Mouse (Mus musculus): ENCODE data around the gene Fignl2. TPM values are rescaled to one million over a fixed set of nuclear protein-coding genes. Genes with fewer than 3 reads are reported as not detected.

Fignl2 gene
- polyA plus RNA-seq, 1 experiment from 2014 or later = 0.04 TPM

DNA sequence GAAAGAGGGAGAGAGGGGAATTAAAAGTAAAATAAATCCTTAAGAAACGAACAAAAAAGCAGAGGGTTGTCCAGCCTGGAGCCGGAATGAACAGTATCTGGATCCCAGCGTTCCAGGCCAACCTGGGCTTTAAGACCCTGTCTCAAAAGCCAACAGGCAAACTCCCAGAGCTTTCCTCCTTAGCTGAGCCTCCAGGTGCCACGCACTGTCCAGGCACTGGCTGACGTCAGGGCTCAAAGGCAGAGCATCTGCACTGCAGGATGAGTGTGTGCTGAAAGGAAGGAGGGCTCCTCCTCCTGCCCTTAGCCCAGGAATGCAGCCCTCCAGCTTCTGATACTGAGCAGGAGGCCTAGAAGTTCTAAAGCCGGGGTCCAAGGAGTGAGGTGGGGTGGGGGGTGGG, 15.6 kb upstream of the Fignl2 start:
- no peak for DNase-seq (ENCODE audit: low spot score)

DNA sequence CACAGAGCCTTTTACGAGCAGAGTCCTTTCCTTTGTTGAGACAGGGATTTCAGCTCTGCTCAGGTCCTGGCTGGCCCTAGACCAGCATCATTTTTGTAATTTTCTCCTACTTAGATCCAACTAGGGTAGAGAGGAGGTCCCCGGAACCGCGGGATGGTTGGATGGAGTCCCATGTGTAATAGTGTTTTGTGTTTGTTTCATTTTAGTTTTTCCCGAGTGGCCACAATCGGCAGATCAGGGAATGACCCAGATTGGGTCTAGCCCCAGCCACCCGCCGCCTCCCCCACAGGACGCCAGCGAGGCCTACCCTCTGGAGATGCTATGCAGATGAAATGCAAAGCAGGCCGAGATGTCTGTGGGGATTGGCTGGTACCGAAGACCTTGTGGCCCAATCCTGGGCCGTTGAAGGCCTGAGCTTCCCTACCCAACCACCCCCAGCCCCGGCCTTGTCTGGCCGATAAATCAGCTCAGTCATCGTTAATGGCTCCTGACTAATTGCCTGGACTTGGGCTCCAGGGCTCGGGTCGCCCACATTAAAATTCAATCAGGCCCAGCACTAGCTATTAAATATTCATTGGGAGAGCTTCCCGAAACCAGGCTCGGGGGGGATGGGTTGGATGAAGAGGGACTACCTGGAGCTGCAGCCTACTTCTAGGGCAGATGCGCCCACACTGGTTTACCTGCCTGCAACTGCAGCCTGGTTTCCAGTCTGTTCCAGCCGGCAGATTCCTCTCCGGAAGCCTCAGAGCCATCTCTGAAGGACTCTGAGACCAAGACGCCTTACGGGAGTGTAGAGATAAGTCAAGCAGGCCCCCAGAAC, 14.7 kb upstream of the Fignl2 start:
- DNase-seq (ENCODE audit: low spot score) = no peak

DNA sequence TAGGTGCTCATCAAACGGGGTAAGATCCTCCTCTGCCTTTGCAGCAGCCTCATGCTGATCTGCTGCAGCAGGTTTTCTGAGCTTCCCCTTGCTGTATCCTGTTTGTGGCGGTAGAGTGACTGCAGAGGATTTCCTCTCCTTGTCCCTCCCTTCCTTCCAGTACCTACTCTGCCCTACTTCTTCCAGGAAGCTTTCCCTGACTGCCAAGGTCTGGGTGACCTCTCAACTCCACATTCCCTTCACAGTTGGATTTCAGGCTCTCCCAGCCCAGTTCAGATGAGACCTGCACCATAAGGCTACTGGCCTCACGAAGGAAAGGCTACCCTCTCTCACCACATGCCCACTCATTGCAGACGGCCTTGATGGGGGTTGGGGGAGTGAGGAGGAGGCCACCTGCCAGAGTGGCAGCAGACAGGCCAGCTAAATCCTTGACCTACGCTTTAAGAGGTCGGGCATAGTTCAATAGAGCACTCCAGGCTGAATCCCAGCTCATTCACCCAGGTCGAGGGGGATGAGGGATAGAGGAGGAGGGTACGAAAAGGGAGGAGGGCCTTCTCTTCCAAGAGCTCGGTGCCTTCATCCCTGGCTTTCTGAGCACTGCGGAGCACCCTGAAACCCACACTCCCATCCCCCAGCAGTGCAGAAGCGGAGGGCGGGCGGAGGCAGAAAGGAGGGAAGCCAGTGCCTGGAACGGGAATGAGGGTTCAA, 13.9 kb upstream of the Fignl2 start:
- DNase-seq (ENCODE audit: low spot score) = no peak

DNA sequence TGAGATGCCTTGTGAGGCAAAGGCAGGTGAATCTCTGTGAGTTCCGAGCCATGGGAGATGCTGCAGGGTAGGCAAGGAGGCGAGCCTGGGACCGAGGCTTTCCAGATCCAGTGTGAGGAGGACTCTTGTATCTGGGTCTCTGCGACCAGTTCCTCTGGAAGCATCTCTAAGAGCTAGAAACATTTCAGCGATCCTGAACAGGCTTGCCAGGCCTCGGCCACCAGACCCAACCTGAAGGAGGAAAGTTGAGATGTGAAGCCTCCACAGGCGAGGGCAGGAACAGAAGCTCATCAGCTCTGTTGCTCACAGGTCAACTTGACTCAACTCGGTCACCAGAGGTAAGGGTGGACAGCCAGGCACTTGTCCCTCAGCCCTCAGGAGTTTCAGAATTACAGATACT, 13.2 kb upstream of the Fignl2 start:
- DNase-seq (ENCODE audit: low spot score) = no peak

DNA sequence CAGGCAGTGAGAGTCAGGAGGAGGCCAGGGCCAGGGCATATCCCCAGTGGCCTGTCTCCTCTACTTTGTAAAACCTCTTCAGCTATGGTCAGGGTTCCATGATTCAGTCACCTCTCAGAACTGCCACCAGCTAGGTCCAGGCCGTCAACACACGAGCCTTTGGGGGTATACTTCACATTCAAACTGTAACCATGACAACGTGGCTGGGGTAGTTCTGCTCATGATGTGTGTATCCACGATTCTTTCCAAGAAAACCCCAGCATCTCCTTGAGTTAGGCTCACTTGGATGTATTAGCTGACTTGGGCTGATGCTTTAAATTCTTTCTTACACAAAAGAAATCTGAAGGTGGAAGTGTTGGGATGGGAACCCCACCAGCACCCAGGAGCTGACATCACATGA, 9.9 kb upstream of the Fignl2 start:
- DNase-seq (ENCODE audit: low spot score) = no peak

DNA sequence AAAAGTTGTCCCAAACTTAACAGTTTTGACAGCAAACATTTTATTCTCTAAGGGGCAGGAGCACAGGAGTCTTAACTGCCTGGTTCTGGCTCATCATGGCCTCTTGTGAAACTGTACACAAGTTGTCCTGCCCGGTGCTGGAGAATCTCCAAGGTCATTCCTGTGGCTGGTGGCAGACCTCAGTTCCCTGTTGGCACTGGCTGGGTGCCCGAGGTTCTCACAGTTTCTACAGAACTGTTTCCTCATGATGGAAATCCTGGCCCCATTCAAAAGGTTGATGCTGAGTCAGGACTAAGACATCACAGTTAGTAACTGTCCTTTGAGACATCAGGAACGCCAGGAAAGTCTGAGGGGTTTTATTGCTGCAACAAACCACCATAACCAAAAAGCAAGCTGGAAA, 8.6 kb upstream of the Fignl2 start:
- DNase-seq (ENCODE audit: low spot score) = no peak

DNA sequence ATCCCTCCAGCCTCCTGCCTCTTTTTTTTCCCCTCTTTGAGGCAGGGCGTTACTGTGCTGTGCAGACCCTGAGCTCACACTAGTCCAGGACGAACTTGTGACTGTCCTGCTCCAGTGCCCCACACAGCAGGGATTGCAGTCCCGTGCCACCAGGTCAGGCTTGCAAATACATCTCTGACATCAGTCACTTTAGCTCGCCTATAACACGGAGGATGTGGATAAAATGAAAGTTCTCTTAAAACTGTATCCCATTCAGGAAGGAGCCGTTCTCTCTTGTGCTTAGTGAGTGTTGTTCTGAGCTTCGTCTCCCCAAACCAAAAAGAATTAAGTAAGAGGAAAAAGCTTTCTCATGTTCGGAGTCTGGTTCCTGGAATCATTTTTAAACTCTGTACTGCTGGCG, 8.1 kb upstream of the Fignl2 start:
- DNase-seq (ENCODE audit: low spot score) = no peak

DNA sequence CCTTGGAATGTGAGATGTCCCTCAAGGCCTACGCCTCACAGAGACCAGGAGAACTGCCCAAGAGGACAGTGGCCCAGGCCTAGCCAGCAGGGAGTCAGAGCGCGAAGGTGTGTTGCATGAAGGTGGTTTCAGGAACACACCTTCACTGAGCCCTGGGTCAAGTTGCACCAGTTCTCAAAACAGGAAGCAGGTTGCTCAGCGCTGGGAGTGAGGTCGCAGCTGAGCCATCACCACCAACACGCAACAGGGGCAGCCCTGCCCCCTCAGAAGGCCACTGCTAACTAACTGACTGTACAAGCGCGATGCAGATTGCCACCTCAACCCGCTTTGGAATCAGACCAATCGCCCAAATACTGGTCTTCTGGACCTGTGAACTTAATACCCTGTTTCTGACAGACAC, 6.1 kb upstream of the Fignl2 start:
- no peak for DNase-seq (ENCODE audit: low spot score)

DNA sequence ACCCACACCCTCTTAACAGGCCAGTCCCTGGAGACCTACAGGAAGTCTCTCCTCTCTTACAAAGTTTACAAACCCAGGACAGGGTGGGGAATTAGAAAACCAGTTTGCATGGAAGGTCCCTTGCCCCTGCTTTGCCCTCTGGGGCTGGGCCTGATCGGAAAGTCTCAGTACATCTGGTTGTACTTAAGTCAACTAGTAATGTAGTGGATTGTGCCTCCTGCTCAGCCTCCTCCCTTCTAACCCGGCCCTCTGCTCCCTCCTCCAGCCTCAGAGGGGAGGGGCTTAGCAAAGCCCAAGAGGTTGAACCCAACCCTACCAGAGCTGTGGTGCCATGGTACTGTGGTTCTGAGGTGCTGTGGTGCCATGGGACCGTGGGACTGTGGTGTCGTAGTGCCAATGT, 3.9 kb upstream of the Fignl2 start:
- DNase-seq (ENCODE audit: low spot score) = no peak

DNA sequence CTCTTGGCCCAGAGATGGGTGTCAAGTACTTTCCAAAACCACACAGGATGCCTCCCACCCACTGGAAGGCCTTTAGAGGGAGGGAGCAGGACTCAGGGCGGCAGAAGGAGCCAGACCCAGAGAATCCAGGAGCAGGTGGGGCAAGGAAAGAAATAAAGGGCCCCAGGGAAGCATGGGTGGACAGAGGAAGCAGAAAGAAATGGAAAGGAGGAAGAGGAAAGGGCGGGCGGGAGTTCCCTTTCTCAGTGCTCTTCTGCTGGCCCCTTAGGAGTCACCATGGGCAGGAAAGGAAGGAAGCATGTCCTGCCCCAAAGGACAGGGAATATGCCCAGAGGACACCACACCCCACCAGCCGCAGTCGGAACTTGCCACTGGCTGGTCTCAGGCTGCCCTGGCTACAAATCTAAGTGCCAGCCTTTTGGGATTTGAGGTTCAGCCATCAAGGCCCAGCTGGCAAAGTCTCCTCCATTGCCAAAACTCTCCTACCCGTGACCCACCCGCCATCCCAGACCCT, 2.7 kb upstream of the Fignl2 start:
- no peak for DNase-seq (ENCODE audit: low spot score)

DNA sequence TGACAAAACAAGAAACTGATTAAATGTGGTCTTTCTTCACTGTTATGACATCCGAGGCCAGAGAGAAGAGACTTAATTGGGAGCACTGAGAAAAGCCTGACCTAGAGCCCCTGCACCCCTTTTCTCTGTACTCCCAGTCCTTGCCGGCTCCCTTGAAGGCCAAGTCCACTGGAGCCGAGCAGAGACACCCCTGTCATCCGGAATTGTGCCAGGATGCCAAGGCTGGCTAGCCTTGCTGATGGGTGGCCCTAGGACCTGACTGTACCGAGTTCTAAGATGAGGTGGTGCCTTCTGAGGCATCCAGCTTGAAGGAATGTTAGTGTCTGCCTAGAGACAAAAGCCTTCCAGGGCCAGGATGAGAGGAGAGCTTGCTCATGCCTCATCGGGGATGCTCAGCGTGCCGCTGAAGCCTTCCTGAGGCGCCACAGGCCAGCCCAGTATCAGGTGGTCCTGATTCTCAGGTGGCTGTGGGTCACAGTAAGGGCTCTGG, 1.7 kb upstream of the Fignl2 start:
- no peak for DNase-seq (ENCODE audit: low spot score)

DNA sequence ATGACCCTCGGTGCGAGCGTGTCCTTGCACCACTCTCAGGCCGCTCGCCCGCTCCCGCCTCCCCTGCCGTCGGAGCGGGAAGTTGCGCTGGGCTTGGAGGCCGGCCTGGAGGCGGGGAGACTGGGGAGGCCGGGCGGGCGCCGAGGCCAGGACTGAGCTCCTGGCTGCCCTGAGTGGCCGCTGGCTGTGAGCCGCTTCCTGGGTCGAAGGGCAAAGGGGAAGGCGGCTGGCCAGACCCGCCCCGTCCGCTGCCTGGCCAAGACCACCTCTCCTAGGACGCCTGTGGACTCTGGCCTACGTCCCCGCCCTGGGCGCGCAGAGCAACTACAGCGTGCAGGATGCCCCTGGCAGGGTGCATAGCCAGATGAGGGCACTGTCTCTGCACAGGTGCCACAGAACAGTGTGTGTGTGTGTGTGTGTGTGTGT, 377 bp upstream of the Fignl2 start:
- DNase-seq (ENCODE audit: low spot score) = no peak

DNA sequence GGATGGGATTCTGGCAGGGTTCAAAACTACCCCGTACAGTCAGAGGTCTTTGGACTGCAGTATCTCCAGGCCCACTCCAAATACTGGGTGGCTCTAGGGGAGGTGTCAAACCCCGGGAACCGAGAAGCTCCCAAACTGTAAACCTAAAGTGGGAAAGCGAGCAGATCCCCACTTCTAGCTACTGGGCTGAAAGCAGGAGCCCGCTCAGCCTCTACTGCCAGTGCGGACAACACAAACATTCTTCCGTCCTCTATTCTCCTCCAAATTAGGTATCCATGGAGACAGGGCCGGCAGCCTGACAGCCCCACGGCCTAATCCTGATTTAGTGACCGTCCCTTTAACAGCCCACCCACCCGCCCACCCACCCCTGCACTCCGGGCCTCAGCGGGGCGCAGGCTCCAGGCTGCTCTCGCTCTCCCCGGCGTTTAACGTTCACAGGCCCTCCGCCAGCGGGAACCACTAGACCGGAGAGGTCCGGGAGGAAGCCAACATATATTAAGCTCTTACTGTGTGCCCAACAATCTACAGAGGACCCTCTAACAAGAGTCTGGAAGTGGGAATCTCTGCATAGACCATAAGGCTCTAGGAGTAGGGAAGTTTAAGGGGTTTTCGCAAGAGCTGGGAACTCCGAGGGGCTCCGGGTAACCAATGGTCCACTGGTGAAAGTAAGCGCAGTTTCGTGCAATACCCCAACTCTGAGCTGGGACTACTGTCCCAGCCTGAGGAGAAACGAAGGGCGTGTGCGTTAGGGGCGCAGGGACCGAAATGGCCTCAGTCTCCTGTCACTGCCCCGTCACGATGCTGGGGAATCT, 1.2 kb downstream of the Fignl2 start:
- DNase-seq (ENCODE audit: low spot score) = no peak

DNA sequence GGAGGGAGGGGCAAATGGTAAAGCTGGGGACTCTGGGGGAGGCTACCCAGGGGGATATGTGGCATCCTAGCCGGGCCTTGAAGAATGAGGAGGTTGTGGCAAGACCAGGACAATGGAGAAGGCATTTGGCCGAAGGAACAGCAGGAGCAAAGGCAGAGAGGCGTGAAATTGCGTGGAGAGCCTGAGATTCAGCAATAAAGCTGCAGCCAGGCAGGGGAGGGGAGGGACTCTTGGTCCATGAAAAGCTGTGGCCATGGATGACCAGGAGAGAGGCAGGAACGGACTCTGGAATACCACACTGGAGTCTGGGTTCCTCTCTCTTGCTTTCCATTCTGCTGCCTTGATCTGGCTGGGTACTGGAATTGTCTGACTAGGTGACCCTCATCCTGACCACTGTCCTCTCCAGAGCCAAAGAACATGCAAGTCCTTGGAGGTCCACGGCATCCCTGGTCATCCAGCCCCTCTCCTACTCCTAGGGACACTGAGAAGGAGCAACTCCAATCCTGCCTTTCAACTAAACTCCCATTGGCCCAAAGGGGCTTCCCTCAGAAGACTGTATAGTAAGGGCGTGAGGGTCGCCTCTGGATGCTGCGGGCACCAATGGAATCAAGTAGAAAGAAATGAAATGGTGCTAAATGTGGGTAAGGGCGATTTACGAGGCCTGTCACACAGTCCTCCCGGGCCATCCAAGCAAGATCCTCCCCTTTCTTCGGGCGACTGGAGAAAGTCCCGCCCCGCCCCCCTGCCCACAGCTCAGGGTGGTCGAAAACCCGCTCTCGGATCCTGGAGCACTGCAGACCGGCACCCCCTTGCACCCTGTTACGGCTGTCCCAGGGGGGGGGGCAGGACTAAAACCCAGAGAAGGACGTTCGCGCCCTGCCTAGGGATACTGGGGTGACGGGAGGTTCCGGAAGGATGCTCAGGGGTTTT, 2.0 kb downstream of the Fignl2 start:
- DNase-seq (ENCODE audit: low spot score) = no peak

DNA sequence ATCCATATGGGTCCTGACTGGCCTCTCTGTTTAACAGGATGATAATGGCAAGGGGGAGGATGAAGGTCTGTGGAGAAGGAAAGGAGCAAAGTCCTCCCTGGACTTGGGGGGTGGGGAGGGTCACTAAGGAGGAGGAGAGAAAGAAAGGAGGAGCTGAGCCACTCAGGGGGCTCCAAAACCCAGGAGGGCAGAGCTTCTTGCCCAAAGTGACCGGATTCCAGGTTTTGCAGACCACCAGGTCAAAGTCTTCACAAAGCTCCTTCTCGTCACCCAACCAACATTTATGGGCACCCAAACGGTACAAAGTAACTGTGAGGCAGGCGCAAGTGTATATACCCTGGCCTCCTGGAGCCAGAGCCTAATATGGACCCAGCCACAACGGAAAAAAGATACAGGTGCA, 2.7 kb downstream of the Fignl2 start:
- DNase-seq (ENCODE audit: low spot score) = no peak

DNA sequence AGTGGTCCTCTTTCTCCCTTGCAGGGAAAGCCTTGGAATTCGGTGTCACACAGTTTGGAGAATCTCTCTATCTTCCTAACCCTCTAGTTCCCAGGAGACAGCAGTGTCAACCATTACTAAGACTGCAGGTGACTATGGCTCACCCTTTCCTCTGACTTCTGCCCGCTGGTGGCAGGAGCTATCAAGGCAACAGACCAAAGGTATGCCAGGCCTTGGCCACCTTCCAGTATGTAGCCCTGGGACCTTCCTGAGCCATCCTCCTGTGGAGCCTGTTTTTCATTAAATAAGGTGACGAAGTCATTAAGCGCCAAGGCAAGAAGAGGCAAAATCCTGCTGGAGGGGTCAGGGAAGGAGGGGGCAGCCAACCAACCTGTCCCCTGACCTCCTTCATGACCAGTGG, 3.2 kb downstream of the Fignl2 start:
- DNase-seq (ENCODE audit: low spot score) = no peak

DNA sequence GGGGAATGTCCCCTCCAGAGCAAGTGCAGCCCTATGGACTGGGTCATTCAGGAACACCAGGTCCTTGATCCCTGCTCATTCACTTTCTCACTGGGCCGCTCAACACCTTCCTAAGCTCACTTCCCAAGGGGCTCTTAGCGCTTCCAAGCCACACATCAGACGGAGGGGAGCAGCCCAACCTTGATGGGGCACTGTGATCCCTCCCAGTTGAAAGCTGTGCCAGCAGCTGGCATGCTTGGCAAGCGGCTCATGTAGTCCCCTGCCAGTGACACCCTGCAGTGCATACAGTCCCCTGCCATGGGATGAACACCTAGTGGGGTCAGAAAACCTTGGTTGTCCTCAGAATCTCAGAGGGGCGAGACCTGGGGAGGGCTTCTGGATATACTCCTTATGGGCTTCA, 4.3 kb downstream of the Fignl2 start:
- DNase-seq (ENCODE audit: low spot score) = no peak

DNA sequence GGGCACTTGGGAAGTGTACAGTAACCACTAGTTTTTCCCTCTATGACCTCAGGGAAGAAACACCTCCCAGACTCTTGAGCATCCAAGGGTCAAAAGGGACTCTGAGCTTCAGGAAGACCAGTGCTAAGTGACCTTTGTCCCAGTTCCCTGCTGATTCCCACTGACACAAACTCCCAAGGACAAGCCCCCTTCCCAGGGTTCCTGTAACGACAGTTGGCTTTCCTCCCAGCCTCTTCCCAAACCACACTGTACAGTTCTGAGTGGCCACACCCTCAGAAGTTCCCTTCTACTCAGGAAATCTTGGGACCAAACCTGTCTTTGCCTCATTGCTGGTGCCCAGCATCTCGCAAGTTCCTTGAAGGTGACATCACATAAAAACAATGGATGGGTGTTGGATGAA, 5.6 kb downstream of the Fignl2 start:
- DNase-seq (ENCODE audit: low spot score) = no peak

DNA sequence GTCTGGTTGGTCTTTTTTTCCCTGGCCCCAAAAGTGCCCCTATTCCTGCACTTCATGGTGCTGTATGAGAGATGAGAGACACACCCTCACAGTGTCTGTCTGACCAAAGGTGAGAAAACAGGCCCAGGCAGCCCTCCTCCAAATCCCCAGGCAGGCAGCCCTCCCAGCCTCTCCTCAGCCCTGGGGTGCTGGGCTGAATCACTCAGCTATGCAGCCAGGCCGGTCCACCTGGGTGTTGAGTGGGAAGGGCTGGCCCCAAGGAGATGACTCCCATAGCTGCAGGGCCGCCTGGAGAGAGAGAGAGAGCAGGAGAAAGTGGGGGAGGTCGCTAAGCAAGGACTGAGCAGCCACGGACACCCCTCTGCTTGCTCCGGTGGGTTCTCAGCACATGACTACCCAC, 7.6 kb downstream of the Fignl2 start:
- no peak for DNase-seq (ENCODE audit: low spot score)

DNA sequence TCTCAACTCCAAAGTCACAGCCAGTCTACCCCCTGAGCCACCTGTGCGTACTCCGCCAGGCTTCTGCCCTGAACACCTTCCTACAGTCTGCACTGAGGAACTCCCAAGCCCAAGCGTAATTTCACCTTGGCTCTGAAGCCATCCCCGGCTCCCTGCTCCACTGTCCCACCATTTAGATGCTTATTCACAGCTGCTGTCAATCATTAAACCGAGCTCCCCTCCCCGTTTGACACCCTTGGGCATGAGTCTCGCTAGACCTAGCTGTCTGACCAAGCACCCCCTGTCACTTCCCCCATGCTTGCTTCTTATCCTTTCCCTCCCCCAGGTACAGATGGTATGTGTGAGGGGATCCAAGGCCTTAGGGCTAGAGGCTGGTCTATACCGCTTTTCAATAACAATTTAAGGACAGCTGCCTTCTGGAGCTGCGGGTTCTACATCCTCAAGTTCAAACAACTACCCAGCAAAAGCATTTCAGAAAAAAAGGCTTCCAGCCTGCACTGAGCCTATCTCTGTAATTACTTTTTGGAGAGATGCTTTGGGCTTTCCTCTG, 8.7 kb downstream of the Fignl2 start:
- DNase-seq (ENCODE audit: low spot score) = no peak
